Mouse (Mus musculus) right cerebral cortex, postnatal 10 days (tissue): Measurements from ENCODE around the gene Krtap10-4.
"Not testable (repeated sequence)": the region's sequence is repeated elsewhere in the genome, so short reads cannot be mapped to it uniquely, and the experiment has no call there.

Experiments
- DNase-seq, 2 experiments: peaks; one replicate each; pipeline ENCODE4 v3.0.0; 2021; ENCODE audit warnings: low spot score in 2 of 2

The Krtap10-4 gene

DNA sequence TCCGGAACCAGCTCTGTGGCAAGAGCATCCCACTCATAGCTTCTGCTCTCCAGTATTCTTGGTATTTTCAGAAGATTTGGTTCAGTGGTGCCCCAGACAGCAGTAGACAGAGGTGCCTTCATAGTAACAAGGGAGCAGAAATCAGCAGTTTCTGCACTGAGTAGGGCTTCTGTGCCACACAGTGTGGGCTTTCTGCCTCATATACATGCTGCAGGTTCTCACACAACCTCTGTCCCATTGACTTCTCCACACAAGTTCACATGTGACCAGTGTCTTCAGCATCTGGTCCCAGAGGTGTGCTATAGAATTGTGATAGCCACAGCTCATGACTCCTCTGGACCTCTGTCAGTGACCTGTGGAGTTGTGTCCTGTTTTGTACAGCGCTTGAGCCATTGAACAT is 38.3 kb downstream of the Krtap10-4 start:
- DNase-seq: no peak

DNA sequence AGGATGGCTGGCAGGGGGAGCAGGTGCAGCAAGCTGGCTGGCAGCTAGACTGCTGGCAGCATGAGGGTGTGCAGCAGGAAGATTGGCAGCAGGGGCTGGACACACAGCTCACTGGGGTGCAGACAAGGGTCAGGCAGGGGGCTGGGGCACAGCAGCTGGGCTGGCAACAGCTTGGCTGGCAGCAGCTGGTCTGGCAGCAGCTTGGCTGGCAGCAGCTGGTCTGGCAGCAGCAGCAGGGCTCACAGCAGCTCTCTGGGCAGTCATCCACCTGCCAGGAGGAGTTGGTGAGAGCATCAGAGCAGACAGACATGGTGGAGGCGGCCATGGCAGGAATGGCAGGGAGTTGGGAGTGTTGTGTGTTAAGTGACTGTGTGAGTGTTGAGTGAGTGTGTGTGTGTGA is 39.0 kb downstream of the Krtap10-4 start, which contains the start of gene Gm7137:
Gene Gm7137 (minus strand): TSS at position 325 of the 400 bp plus-strand sequence.
- DNase-seq: not testable (repeated sequence)

DNA sequence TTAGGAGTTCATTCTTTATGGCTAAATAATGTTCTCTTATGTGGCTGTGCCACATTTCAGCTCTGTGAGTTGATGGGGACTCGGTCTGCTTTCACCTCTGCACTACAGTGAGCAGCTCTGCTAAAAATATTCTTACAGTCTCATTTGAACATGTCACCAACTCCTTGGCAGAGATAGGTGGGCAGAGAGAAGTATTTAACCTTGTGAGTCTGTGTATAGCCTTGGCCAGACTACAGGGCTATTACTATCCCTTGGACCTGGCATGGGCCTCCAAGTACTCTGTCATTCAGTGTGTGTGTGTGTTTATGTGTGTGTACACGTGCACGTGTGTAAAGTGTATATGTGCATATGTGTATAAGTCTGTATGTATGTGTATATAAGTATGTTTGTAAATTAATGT is 43.5 kb downstream of the Krtap10-4 start:
- DNase-seq: not testable (repeated sequence)

DNA sequence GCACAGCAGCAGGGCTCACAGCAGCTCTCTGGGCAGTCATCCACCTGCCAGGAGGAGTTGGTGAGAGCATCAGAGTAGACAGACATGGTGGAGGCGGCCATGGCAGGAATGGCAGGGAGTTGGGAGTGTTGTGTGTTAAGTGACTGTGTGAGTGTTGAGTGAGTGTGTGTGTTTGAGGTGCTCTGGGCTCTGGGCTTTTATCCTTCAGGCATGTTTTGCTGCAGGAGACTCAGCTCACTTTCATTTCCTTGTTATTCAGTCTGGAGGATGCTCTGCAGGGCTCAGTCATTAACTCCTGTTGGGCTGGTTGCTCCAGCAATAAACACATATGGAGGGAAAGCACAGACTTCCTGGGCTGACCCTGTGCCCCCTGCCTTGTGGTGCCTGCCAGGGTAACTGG is 44.5 kb downstream of the Krtap10-4 start, which contains the start of gene Gm3250:
Gene Gm3250 (minus strand): TSS at position 101 of the 400 bp plus-strand sequence.
- not testable (repeated sequence) for DNase-seq

DNA sequence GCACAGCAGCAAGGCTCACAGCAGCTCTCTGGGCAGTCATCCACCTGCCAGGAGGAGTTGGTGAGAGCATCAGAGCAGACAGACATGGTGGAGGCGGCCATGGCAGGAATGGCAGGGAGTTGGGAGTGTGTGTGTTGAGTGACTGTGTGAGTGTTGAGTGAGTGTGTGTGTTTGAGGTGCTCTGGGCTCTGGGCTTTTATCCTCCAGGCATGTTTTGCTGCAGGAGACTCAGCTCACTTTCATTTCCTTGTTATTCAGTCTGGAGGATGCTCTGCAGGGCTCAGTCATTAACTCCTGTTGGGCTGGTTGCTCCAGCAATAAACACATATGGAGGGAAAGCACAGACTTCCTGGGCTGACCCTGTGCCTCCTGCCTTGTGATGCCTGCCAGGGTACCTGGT is 50.1 kb downstream of the Krtap10-4 start, which contains the start of gene Gm7138:
Gene Gm7138 (minus strand): TSS at position 101 of the 400 bp plus-strand sequence.
- not testable (repeated sequence) for DNase-seq
